Mouse (Mus musculus): ENCODE data around the gene Arhgap6.

The Arhgap6 gene

DNA sequence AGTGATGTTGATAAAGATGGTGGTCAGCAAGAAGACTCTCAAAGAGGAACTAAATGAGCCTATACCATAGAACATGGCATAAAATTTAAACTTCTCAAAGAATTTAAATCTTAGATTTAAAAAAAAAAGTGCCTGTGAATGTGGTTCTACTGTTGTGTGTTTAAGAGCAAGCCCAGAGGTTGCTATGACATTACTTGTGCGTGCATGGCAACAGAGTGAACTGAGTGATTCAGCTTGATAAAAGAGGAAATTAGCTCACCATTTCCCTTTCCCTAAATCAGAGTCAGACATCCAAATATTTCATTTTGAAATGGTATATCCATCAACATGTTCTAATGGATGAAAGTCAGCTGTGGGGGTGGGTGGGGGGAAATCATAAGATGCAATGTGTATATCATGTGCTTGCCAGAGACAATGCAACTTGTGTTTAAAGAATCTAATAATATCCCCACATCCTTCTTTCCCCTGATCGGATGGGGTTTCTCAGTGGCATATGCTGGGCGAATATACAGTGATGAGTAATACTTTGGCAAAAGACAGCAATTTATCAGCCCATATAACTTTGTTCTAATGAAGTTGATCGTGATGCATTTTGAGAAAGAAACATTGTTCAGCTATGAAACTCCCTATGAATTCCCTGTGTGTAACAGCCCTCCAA, 328.3 kb downstream of the Arhgap6 start:
- DNase-seq = no peak

DNA sequence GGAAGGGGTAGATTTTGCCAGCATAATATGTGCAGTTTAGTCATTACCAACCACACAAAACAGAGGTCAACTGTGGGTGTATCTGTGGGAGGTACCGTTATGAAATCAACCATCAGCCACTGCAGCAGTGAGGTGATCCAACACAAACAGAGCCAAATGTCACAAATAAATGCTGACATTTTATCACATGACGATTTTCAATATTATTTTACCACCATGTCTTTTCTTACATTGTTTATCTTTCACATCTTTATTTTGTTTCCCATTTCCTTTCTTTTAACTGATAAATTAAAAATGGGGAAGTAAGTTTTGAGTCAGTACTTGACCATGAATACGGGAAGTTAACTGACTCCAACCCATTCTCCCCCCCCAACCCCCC, 328.9 kb downstream of the Arhgap6 start:
- no peak for DNase-seq

DNA sequence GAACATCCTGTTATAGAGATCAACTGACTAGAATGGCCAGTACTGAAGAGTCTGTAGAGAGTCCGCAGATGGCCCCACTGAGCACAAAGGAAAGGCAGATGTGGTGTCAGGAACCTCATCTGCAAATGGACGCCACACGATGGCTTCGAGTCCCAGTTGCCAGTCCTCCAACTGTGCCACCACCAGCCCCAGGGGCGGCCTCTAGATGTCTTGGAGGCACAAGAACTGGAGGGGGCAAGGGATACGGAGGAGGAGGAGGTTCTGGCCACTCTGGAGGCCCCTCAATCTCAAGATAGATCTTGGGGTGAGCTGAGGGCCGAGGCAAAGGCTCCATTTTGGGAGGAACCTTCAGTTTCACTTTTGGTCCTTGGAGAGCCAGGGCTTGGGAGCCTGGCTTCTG, 344.9 kb downstream of the Arhgap6 start:
- no peak for DNase-seq

DNA sequence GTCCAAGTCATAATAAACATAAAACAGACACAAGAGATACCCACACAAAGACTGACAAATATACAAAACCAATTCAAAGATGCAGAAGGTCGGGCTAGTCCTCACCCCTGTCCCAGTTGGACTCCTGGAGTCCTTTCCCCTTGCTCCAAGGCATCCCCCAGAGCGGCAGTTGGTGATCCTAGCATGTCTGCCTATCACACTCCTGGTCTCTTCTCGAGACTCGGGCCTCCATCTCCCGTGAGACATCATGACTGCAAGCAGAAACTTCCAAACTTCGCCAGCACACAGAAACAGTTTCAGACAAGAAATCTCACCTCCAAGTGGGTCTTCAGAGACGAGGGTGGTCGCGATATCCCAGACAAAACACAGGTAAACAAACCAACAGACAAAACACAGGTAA, 345.6 kb downstream of the Arhgap6 start:
- no peak for DNase-seq

GRCm38 (mm10) chrX:169153805-169154204, 358.9 kb downstream of the Arhgap6 start:
- no peak for DNase-seq

DNA sequence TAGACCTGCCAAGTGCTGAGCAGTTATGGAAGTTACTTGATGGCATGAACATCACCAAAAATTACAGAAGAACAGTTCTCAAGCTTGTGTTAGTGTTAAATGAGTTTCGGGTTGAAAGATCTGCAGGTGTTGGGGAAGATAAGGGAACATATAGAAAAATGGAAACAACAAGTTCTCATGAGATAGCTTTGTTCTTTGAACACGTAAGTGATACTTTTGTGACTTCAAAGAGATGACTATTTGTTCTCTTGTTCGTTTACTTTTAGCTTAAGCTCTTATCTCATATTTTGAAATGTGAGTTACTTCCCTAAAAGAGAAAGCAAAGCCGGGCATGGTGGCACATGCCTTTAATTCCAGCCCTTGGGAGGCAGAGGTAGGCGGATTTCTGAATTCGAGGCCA, 363.5 kb downstream of the Arhgap6 start:
- DNase-seq = no peak

- no peak for DNase-seq
Observed at GRCm38 (mm10) chrX:169170981-169171380, 376.1 kb downstream of the Arhgap6 start.

GRCm38 (mm10) chrX:169173796-169174195, 378.9 kb downstream of the Arhgap6 start:
- DNase-seq = no peak

DNA sequence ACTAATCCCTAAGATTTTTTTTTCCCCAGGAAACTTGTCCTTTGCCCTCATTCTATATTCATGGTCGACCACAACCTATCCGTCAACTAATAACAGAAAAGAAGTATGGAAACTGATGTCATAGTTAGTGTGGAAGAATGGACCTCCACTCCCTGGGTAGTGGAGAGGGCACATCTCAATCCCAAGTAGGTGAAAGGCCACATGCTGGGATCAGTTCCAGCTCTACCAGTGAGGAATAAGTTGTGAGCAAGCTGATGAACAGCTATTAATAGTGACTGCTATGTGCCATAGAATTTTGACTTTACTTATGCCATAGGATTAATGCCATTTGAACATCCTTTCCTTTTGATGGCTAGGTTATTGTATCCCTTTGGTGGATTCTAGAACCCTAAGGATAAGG, 383.7 kb downstream of the Arhgap6 start:
- no peak for DNase-seq

DNA sequence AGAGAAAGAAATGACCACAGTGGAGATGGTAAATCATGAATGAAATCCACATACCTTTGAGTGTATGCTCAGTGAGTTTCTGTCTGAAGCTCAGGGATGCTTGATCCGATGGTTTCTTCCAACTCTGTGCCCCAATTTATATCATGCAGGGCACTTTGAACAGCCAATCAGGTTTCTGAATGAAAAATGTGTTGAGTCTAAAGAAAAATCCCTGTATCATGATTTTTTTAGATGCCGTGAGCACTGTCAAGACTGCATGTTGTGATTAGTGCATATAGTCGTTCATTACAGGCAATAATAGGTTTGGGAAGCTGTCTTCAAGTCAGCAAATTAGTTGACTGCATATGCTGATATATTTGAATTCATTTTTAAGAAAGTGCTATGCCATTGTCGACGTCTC, 392.2 kb downstream of the Arhgap6 start, which contains the start of gene Amelx:
Gene Amelx (minus strand): TSS at position 101 of the 400 bp plus-strand sequence.
- DNase-seq = no peak

DNA sequence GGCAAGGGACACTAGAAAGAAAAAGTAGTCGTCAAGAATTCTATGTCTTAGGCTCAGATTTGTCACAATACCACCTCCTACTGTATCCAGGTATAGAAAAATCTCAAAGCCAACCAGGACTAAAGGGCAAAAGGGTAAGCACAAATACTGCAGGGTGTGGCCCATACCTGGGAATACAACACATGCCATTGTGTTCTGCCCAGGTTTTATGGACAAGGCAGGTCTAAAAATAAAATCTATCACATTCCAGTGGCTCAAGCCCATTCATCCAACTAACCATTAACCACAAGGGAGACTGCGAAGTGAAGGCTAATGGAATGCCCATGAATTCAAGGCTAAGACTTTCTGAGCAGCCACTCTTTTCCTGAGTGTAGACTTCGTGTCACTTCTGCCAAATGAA, 415.1 kb downstream of the Arhgap6 start:
- no peak for DNase-seq

- peak; percentile 2 for DNase-seq
Observed at GRCm38 (mm10) chrX:169220064-169220463, 425.2 kb downstream of the Arhgap6 start.

GRCm38 (mm10) chrX:169222357-169223062, 427.6 kb downstream of the Arhgap6 start:
- no peak for DNase-seq

GRCm38 (mm10) chrX:169255915-169256314, 461.0 kb downstream of the Arhgap6 start:
- no peak for DNase-seq

DNA sequence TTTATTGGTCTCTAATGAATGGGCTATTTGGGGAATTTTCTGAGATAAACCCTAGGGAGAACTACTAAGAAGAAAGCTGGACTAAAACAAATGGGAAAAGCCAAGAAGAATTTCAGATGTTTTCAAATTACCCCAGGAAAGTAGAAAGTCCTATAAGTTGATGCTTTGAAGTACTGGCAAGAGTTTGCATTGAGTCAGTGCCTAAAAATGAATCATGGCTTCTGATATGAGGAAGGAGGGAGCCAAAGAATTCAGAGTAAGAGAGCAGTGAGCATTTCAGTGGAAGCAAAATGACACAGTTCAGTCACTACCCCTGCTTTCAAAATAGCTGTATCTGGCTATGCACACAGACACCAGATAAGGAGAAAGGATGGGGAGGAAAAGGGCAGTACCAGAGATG, 461.8 kb downstream of the Arhgap6 start:
- no peak for DNase-seq

- DNase-seq = no peak
Observed at GRCm38 (mm10) chrX:169261034-169261433, 466.1 kb downstream of the Arhgap6 start.

GRCm38 (mm10) chrX:169262212-169262611, 467.3 kb downstream of the Arhgap6 start:
- DNase-seq = no peak

DNA sequence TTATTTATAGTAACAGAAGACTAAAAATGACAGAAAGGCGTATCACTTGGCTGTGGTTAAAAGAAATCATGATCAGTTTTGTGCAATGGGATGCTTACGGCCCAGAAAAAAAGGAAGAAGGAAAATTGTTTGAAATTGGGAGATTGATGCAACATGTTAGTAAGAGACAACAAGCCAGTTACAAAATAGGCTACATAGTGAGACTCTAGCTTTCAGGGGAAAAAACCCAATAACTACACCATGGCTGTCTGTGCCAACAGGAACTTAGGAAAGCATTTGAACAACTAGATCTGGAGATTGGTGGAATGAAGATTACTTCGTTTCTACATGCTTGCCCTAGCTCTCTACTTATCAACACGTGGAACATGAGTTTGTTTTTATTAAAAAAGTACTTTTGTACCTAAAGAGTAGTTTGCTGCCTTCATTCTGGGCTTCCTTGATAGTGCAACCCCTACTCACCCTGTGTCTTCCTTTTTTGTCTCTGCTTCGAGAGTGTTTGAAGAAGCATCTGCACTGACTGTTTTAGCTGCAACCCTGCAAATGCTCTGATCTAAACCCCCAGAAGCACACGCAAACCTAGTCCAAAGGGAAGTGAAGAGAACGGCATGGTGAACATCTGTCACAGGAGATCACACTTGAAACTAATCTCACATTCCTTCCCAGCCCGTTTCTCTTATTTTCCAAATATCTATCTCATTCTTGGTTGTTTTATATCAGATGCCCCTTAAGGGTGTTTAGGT, 468.7 kb downstream of the Arhgap6 start:
- DNase-seq = no peak

DNA sequence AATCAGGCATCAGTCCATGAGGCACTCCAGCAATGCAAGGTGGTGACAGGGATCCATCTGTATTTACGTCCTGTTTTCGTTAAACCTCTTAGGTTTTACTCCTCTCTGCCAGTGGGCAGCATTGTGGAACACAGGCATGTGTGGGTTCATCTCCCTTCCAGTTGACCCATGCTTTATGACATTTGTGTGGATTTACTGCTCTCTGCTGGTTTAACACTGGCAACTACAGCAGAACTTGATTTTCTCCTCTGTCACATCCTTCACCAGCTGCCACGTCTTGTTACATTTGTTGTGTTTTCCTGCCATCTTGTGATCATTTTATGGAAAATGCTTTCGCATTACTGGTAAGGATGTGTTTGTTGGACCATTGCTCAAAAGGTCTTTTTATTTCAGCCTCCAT, 504.7 kb downstream of the Arhgap6 start:
- no peak for DNase-seq

- no peak for DNase-seq
Observed at GRCm38 (mm10) chrX:169302271-169303045, 507.6 kb downstream of the Arhgap6 start.

GRCm38 (mm10) chrX:169303945-169304344, 509.0 kb downstream of the Arhgap6 start:
- DNase-seq = peak; percentile 49

GRCm38 (mm10) chrX:169308559-169308958, 513.7 kb downstream of the Arhgap6 start:
- DNase-seq = no peak
